Mouse (Mus musculus): Measurements from ENCODE around the gene Cyb5d1.

DNA sequence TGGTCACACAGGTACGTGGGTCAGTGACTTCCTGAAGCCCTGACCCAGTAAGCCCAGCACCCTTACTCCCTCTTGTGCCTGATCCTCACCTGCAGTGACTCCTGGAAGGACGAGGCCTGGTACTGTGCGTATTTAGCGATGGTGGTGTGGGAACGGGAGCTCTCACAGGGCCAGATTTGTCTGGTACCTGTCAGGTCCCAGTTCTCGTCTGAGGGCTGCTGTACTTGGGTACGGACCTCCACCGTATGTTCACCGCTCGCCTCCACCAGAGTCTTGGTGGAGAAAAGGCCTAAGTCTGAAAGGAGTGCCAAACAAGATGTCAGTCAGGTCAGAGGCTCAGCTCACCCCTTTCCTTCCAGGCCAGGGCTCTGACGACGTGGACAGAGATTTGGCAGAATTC is 6.6 kb upstream of the Cyb5d1 start:
- no peak for TF ChIP-seq EP300 (IDR thresholded peaks at IDR 0.05; ENCODE audit: low read depth)
- TF ChIP-seq CTCF (IDR thresholded peaks at IDR 0.05; ENCODE audit: low read depth) = no peak

All from liver, embryonic 14.5 days (tissue).